Mouse (Mus musculus) limb, embryonic 14.5 days (tissue): ENCODE results near the gene Cdk8. TPM values are rescaled to one million over a fixed set of nuclear protein-coding genes. Genes with fewer than 3 reads are reported as not detected.

Source experiments
- ATAC-seq: fragments of 200-750 bp; cut with Nextera tagmentation; 2 replicates; pipeline ENCODE4 v1.8.0; 2017; ENCODE audit warnings: low read depth, moderate number of reproducible peaks, moderate TSS enrichment; ENCODE audit not compliant: low FRiP score
- DNase-seq: peaks from one replicate; pipeline ENCODE4 v3.0.0-alpha.2; 2015; ENCODE audit warnings: low spot score
- H3K27ac ChIP-seq: fragments of 300-500 bp; sonication (generic); replicated peaks from 2 replicates; pipeline ENCODE4 v1.5.1; 2014; ENCODE audit warnings: low read depth, mild to moderate bottlenecking, low read length, moderate library complexity, mixed read lengths
- H3K27me3 ChIP-seq: fragments of 300-500 bp; sonication (generic); 2 replicates; pipeline ENCODE4 v1.6.1; 2014; ENCODE audit warnings: low read length, mixed read lengths; ENCODE audit not compliant: control insufficient read depth, insufficient read depth
- H3K36me3 ChIP-seq: fragments of 300-500 bp; sonication (generic); 2 replicates; pipeline ENCODE4 v1.6.1; 2014; ENCODE audit warnings: mild to moderate bottlenecking, low read length, moderate library complexity, mixed read lengths; ENCODE audit not compliant: control insufficient read depth, insufficient read depth
- H3K4me1 ChIP-seq: fragments of 300-500 bp; sonication (generic); 2 replicates; pipeline ENCODE4 v1.6.1; 2014; ENCODE audit warnings: antibody characterized with exemption, low read length, mixed read lengths; ENCODE audit not compliant: control insufficient read depth, insufficient read depth
- H3K4me2 ChIP-seq: fragments of 300-500 bp; sonication (generic); replicated peaks from 2 replicates; pipeline ENCODE4 v1.6.1; 2014; ENCODE audit warnings: low read depth, mild to moderate bottlenecking, low read length, moderate library complexity; ENCODE audit not compliant: severe bottlenecking
- H3K4me3 ChIP-seq: fragments of 300-500 bp; sonication (generic); replicated peaks from 2 replicates; pipeline ENCODE4 v1.5.1; 2014; ENCODE audit warnings: low read length
- H3K9ac ChIP-seq: fragments of 300-500 bp; sonication (generic); 2 replicates; pipeline ENCODE4 v1.6.1; 2014; ENCODE audit warnings: mild to moderate bottlenecking, low read depth, low read length, moderate library complexity; ENCODE audit not compliant: severe bottlenecking
- H3K9me3 ChIP-seq: fragments of 300-500 bp; sonication (generic); 2 replicates; pipeline ENCODE4 v1.6.1; 2016; ENCODE audit warnings: low read length; ENCODE audit not compliant: control insufficient read depth
- POLR2A ChIP-seq: fragments of 200-500 bp; IDR thresholded peaks from 2 replicates; pipeline ENCODE4 v1.8.0; 2012; ENCODE audit warnings: inconsistent platforms, mild to moderate bottlenecking, moderate library complexity, borderline replicate concordance; ENCODE audit not compliant: insufficient read depth, insufficient read length; ENCODE audit errors: extremely low read depth
- WGBS: fragments of 180-500 bp; shearing (Covaris S2); extraction: QIAGEN DNeasy Blood & Tissue Kit; methylation state at CpG from one replicate; pipeline ENCODE4 v1.1.7; 2014; 5-methylcytosine and 5-hydroxymethylcytosine counted together
- polyA plus RNA-seq, 2 experiments: library from polyadenylated mRNA; depleted of rRNA in 1 of 2; stranded (reverse) in 1 of 2; unstranded in 1 of 2; fragments of >200 nt; fragmentation: Nextera tagmentation in 1 of 2; extraction: Ambion mirVana in 1 of 2; gene quantifications; 2 replicates each; pipeline versions ENCODE4 v1.2.1 to v1.2.3; 2012 to 2014

Cdk8 gene
- polyA plus RNA-seq, 2 experiments: 27.1 to 68.3 TPM

GRCm38 (mm10) chr5:146287416-146287815, 56.4 kb downstream of the Cdk8 start:
- no peak overlapping the region for H3K9ac ChIP-seq
- 90% methylated on average over 10 of the region's 10 CpGs for WGBS
- no peak overlapping the region for H3K4me2 ChIP-seq
- H3K27me3 ChIP-seq: no peaks in the 10 kb centered on the region
- no peaks in the 10 kb centered on the region for H3K9me3 ChIP-seq
- H3K36me3 ChIP-seq: peaks cover 49% of the 10 kb centered on the region
- TF ChIP-seq POLR2A: no peak
- ATAC-seq (no peak), DNase-seq (no peak)
- H3K4me1 ChIP-seq: no peaks in the 10 kb centered on the region
- no peak overlapping the region for H3K4me3 ChIP-seq
- no peak overlapping the region for H3K27ac ChIP-seq

- DNase-seq: no peak
- Histone ChIP-seq H3K4me2 (no peak overlapping the region), H3K9me3 (no peaks in the 10 kb centered on the region), H3K36me3 (peaks cover 49% of the 10 kb centered on the region), H3K27me3 (no peaks in the 10 kb centered on the region), H3K4me1 (no peaks in the 10 kb centered on the region), H3K9ac (no peak overlapping the region), H3K4me3 (no peak overlapping the region), H3K27ac (no peak overlapping the region)
- ATAC-seq: no peak
- WGBS: 85% methylated on average over 13 of the region's 13 CpGs
- no peak for TF ChIP-seq POLR2A
Observed at GRCm38 (mm10) chr5:146288048-146288501, 57.0 kb downstream of the Cdk8 start.

DNA sequence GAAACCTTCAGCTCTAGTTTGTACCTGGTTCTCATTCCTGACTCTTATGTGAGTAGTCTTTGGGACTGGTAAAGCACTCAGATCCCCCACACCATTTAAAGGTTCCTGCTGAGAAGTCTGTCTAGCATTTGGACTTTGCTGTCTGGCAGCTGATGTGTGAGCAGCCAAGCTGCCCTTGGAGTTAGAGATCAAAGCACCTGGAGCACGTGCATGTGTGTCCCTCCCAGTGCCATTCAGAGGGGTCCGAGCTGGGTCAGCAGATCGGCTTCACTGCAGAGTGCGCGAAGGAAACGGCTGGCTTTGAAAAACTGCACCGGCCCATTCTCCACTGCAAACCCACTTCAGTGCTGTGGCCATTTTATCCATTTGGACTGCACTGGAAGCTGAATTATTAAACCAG, 58.9 kb downstream of the Cdk8 start:
- peaks cover 45% of the 10 kb centered on the region for H3K36me3 ChIP-seq
- H3K4me3 ChIP-seq: no peak overlapping the region
- no peaks in the 10 kb centered on the region for H3K27me3 ChIP-seq
- no peaks in the 10 kb centered on the region for H3K4me1 ChIP-seq
- no peak overlapping the region for H3K4me2 ChIP-seq
- DNase-seq: no peak
- no peak overlapping the region for H3K27ac ChIP-seq
- H3K9me3 ChIP-seq: no peaks in the 10 kb centered on the region
- WGBS: 67% methylated on average over 7 of the region's 7 CpGs
- no peak for TF ChIP-seq POLR2A
- H3K9ac ChIP-seq: no peak overlapping the region
- no peak for ATAC-seq

GRCm38 (mm10) chr5:146290446-146290845, 59.4 kb downstream of the Cdk8 start:
- 77% methylated on average over 5 of the region's 5 CpGs for WGBS
- H3K4me1 ChIP-seq: no peaks in the 10 kb centered on the region
- ATAC-seq: no peak
- TF ChIP-seq POLR2A: no peak
- peaks cover 42% of the 10 kb centered on the region for H3K36me3 ChIP-seq
- H3K27ac ChIP-seq: no peak overlapping the region
- DNase-seq: no peak
- no peak overlapping the region for H3K9ac ChIP-seq
- no peaks in the 10 kb centered on the region for H3K9me3 ChIP-seq
- H3K4me2 ChIP-seq: no peak overlapping the region
- H3K4me3 ChIP-seq: no peak overlapping the region
- no peaks in the 10 kb centered on the region for H3K27me3 ChIP-seq

GRCm38 (mm10) chr5:146291560-146291959, 60.5 kb downstream of the Cdk8 start:
- TF ChIP-seq POLR2A: no peak
- Histone ChIP-seq H3K9ac (no peak overlapping the region), H3K4me3 (no peak overlapping the region), H3K27ac (no peak overlapping the region), H3K4me2 (no peak overlapping the region), H3K9me3 (no peaks in the 10 kb centered on the region), H3K4me1 (no peaks in the 10 kb centered on the region), H3K27me3 (no peaks in the 10 kb centered on the region), H3K36me3 (peaks cover 38% of the 10 kb centered on the region)
- ATAC-seq: no peak
- no peak for DNase-seq
- 89% methylated on average over 5 of the region's 5 CpGs for WGBS
